Mouse (Mus musculus) retina, postnatal 1 day (tissue): ENCODE results near the gene Coro2b.
A peak's percentile ranks its signal among the peaks of the same experiment; 100 is the strongest.

Source experiments
- DNase-seq: peaks from one replicate; pipeline ENCODE4 v3.0.0-alpha.2; 2012

Gene Coro2b

GRCm38 (mm10) chr9:62382519-62383084 is 154.2 kb downstream of the Coro2b start:
- DNase-seq, result no peak

GRCm38 (mm10) chr9:62381402-62381913 is 155.4 kb downstream of the Coro2b start:
- no peak for DNase-seq

GRCm38 (mm10) chr9:62380351-62380750 is 156.5 kb downstream of the Coro2b start:
- no peak for DNase-seq

- DNase-seq, result no peak
Measured at GRCm38 (mm10) chr9:62377897-62378296, 158.9 kb downstream of the Coro2b start.

- no peak for DNase-seq
Measured at GRCm38 (mm10) chr9:62374276-62374675, 162.6 kb downstream of the Coro2b start.

- DNase-seq, result peak; percentile 66
Measured at GRCm38 (mm10) chr9:62373222-62374123, 163.4 kb downstream of the Coro2b start.

GRCm38 (mm10) chr9:62372556-62373221 is 164.2 kb downstream of the Coro2b start:
- DNase-seq, result no peak

- DNase-seq, result no peak
Measured at GRCm38 (mm10) chr9:62371745-62372555, 164.9 kb downstream of the Coro2b start.

GRCm38 (mm10) chr9:62370648-62371280 is 166.1 kb downstream of the Coro2b start:
- DNase-seq, result no peak

- DNase-seq, result no peak
Measured at GRCm38 (mm10) chr9:62370186-62370585, 166.7 kb downstream of the Coro2b start.
